Mouse (Mus musculus): Measurements from ENCODE around the gene Csk. TPM values are rescaled to one million over a fixed set of nuclear protein-coding genes. Genes with fewer than 3 reads are reported as not detected.
A peak's percentile ranks its signal among the peaks of the same experiment; 100 is the strongest.

The Csk gene
- total RNA-seq, 1 experiment from 2014 or later: 71.0 TPM

DNA sequence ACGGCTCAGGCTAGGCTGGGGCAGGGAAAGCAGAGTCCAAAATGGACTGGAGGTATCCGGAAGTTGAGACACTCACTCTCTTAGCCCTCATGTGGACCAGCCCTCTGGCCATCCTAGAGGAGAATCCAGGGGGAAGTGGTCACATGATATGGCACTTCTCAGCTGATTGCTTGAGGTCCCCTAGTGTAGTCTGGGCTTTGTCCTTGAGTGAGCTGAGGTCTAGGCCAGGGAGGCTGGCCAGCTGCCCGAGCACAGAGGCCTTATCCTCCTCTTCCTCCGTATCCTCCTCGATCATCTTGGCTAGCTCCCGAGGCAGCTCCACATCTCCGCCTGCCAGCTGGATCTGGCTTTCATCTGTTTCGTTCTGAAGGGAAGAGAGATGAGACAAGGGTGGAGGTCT is 51.3 kb downstream of the Csk start:
- no peak for DNase-seq

DNA sequence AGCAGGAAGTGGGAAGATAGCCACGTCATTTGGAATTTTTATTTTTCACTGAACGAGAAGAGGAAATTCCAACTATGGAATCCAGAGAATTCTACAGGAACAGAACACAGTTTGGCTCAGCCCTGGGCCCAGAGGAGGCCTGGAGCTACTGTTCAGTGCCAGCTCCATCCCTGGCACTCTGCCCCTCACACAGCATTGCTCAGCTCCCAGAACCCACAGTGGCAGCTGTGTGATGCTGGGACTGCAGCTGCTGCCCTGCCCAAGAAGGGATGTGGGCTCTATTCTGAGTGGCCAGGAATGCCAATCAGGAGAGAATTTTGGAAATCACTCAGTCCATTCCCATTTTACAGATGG is 52.1 kb downstream of the Csk start:
- DNase-seq: no peak

DNA sequence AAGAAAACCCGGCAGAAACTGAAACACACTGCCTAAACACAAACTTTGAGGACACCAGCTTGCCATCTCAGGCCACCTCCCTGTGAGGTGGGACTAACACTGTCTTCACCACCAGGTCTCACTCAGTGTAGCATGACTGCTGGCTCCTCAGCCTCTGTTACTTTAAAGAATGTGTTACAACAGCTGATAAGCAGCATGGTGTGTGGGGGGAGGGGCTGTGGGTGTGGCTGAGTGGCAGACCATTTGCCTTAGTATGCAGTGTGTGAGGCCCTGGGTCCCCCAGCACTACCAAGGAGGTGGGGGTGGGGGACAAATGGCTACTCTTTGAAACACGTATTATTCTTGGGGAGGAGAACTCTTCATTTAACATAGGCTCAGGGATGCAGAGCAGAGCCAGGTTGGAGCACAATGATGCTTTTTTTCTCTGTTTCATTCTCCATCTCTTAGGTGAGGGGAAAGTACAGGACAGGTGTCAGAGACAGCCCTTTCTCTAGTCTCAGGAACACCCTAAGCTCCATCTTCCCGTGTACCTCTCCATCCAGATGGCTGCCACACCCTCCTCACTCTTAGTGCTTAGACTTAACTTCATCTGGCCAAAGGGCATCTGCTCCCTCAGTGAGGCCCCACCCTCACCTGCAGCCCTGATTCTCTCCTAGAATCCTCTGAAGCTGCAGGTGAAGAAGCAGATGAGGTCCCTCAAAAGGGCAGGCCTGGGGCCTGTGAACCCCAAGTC is 52.6 kb downstream of the Csk start:
- no peak for DNase-seq

DNA sequence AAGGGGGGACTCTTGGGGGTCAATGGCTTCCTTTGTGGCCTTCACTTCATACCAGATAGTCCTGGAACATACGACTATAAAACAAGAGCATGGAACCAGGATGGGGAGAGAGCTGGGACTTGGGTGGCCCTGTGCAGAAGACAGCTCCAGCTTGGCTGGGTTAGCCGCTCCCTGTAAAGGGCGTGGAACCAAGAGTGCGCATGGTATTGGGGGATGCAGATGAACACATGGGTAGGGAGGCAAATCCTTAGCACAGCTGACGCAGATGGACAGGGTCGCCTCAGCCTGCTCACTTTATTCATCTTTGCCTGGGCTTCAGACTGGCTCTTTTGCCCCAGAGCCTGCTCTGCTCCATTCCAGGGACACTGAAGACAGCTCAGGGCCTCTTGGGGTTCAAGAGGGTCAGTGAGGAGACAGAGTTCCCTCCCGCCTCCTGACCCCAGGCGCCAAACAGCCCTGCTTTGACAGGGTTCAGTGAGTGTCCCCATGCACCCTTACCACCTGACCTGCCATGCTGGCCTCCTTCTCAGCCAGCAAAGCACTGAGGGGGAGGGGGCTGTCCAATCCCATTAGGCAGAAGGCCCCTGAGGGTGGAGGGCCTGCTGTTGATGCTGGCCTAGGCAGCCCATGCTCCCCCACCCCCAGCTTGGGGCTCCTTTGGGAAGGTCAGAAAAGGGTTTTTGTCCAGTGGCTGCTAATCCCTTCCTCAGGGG is 54.4 kb downstream of the Csk start:
- DNase-seq: no peak

DNA sequence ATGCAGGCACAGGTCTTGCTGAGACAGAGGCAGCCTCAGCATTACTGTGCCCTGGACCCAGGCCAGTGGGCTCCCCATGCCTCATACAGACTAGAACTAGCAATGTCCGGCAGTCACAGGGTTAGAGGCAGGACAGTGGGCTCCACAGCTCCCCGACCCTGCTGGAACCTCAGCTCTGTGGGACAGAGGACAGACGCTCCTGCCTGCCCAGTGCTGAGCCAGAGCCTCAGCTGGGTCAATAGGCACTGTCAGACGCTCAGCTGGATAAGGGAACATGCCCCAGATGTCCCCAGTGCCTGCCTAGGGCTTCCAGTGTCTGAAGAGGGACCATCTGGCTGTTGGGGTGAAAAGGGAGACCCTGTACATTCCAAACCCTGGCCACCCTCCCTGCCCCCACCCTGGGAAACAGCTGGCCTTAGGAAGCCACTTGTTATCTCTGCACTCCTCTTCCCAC is 55.5 kb downstream of the Csk start:
- DNase-seq: no peak

DNA sequence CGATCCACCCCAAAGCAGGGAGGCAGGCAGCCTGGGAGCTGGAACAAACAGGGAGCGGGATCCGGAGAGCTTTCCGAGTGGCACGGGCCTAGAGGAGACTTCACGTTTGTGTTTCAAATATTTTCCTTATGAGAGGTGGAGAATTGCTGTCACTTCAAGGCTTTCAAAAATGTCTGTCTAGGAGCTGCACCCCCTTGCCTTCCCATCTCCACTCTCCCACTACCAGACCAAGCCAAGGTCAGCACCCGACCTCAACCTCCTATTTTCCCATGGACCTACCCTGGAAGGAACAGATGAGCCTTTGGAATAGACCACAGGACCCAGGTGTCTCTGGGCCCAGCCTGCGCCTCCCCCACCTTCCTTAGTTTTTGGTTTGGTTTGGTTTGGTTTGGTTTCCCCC is 56.2 kb downstream of the Csk start:
- DNase-seq: no peak

DNA sequence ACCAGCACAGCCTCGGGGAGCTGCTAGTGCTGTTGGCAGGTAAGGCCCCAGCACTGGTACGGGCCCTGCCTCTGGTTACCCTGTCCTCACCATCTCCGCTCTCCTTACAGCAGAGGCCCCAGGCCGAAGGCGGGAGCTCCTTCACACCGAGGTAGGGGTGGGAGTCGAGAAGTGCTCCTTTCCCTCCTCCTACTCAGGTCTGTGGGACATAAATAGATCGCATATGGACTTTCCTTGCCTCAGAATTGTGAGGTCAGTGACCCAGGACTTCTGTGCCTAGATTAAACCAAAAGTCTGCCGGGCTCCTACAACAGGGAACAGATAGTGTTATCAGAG is 59.3 kb downstream of the Csk start:
- no peak for DNase-seq

DNA sequence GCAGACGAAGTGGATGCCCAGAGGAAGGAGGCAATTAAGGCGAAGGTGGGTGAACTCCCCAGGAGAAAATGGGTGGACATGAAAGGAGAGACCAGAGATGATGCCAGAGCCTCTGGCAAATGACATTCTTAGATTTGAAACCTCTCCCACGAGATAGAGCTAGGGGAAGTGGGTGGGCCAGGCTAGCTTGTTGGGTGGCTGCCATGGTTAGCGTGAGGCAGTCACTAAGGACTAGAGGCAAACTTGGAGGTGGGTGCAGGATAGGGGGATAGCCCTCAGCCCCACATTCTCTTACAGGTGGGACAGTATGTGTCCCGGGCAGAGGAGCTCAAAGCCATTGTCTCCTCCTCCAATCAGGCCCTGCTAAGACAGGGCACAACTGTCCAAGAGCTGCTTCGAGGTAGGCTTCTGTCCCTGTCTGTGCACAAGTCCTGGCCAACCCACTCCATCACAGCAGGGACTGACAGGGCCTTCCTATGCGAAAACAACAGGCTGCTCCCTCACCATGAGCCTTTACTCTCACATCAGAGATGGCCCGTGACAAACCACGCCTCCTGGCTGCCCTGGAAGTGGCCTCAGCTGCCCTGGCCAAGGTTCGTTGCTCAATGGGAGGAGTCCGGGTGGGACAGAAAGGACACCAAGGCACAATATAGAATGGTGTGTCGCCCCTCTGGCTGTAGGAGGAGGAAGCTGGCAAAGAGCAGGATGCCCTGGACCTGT is 59.8 kb downstream of the Csk start:
- no peak for DNase-seq

DNA sequence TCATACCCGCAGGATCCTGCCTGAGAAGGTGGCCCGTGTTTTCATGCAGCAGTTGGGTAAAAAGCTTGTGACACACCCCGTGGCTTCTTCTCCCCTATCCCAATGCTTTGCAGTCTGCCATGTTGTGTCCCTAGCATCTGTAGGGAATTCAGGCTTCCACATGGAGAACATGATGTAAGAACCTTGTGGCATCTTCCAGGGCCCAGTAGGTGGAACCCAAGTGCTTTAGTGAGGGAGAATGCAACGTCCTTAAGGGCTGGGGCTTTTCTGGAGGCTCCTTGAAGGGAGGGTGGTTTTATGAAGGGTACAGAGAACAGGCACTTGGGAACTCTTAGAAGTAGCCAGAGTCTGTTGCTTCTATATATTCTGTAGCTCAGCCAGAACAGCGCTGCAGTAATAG is 62.7 kb downstream of the Csk start:
- no peak for DNase-seq

DNA sequence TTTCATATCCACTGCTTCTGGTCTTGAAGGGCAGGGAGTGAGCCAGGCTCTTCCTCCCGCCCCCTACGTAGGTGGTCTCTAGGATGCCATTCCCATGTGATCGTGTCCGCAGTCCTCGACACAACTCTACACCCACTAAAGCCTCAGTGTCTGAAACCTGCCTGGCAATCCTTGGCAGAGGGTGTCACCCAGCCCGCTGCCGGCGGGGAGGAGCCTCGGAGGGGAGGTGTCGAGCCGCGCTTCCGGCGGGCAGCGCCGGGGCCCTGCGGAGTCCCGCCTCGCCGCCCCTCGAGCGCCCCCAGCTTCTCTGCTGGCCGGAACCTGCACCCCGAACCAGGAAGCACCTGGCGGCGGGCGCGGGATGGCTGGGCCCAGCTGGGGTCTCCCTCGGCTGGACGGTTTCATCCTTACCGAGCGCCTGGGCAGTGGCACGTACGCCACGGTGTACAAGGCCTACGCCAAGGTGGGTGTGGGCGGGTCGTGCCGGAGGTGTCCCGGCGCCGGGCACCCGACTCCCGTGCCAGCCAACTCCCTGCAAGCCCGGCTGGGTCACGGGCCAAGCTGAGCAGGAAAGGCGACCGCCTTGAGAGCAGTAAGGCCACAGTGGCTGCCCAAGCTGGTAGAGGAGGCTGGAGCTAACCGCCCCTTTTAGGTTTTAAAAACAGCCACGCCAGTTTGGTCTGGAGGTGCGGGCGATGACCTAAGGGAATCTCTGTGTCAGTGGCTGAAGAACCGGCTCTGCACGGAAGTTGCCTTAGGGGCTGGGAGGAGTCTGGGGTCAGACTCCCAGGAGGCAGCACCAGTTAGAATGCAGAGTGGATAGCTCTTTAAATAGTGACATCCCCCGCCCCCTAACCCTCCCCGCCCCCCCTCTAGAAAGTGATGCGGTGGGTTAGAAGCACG is 64.0 kb downstream of the Csk start, which contains the start of gene Ulk3:
Gene Ulk3 (plus strand): TSS at position 229 of the 903 bp plus-strand sequence.
- DNase-seq: peak; percentile 91

DNA sequence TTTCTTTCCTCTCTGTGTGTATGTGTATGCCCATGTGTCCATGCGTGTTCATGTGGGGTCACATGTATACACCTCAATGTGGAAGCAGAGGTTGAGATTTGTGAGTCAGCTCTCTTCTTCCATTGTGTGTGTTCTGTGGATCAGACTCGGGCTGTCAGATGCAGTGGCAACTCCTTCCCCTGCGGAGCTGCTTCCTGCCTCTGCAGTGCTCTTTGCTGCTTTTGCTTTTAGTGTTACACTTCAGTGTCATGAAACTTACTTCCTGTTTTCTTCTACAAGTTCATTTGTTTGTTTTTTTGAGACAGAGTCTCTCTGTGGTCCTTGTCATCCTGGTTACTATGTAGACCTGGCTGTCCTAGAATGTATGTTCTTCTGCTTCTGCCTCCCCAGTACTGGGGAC is 68.4 kb downstream of the Csk start:
- DNase-seq: no peak

DNA sequence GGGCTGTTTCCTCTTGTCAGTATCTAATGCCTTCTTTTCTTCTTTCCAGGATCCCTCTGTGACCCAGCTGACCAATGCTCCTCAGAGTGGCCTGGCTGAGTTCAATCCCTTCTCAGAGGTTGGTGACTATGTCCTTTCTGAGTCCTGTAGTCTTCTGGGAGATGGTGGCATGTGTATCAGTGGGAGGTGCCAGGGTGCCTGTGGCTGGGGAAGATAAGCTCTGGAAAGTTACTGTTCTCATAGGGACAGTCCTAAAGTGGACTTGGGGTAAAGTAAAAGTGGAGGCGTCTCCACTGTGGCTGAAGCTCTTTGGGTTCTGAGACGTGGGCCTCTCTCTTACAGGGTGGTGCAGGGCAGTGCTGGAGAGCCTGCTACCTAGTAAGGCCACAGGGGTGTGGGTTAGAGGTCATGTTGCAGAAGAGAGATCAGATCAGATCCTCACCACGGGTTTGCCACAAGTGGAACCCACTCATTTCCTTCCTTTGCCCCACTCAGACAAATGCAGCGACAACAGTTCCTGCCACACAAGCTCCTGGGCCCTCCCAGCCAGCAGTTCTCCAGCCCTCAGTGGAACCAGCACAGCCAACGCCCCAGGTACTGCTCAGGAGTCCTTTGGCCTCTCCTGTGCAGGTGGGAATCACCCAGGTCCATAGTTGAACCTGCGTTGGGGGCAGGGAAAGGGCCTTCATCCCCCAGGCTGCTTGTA is 76.1 kb downstream of the Csk start:
- DNase-seq: no peak

Other genes starting within 250 kb of the Csk start
- 19.8 and 24.6 TPM in 2 replicates for gene Ppcdc, start 213.5 kb downstream of the Csk start, total RNA-seq (2021)
- 11.0 and 13.1 TPM in 2 replicates for gene Scamp5, start 185.6 kb downstream of the Csk start, total RNA-seq (2021)
- 2.2 and 2.7 TPM in 2 replicates for gene Rpp25, start 149.6 kb downstream of the Csk start, total RNA-seq (2021)
- 1,056 and 1,152 TPM in 2 replicates for gene Cox5a, start 132.4 kb downstream of the Csk start, total RNA-seq (2021)
- gene Fam219b, start 116.1 kb downstream of the Csk start, total RNA-seq (2021): 17.5 and 19.1 TPM in 2 replicates
- 35.8 and 38.6 TPM in 2 replicates for gene Mpi, start 100.9 kb downstream of the Csk start, total RNA-seq (2021)
- 41.8 and 51.8 TPM in 2 replicates for gene Scamp2, start 92.7 kb downstream of the Csk start, total RNA-seq (2021)
- 12.9 and 17.8 TPM in 2 replicates for gene Ulk3, start 64.2 kb downstream of the Csk start, total RNA-seq (2021)
- not detected in 2 replicates for gene Cplx3, start 47.4 kb downstream of the Csk start, total RNA-seq (2021)
- not detected in 2 replicates for gene Lman1l, start 32.9 kb downstream of the Csk start, total RNA-seq (2021)
- 1.5 and 43.1 TPM in 2 replicates for gene Cyp1a2, start 30.1 kb upstream of the Csk start, total RNA-seq (2021)
- 0.37 TPM in 1 of 2 replicates, not detected in the other for gene Cyp1a1, start 34.3 kb upstream of the Csk start, total RNA-seq (2021)
- 8.9 and 10.6 TPM in 2 replicates for gene Edc3, start 54.9 kb upstream of the Csk start, total RNA-seq (2021)
- gene Clk3, start 112.2 kb upstream of the Csk start, total RNA-seq (2021): 55.0 and 66.5 TPM in 2 replicates
- gene Arid3b, start 183.2 kb upstream of the Csk start, total RNA-seq (2021): 4.2 and 6.1 TPM in 2 replicates